Mouse (Mus musculus) G1E (cell line): ENCODE results near the gene Plcb4. TPM values are rescaled to one million over a fixed set of nuclear protein-coding genes. Genes with fewer than 3 reads are reported as not detected.

Experiments
- ATAC-seq: 2 replicates; pipeline ENCODE4 v1.8.0; 2016; ENCODE audit warnings: mild to moderate bottlenecking; ENCODE audit not compliant: insufficient number of reproducible peaks, poor library complexity, low FRiP score, severe bottlenecking; ENCODE audit errors: extremely low read depth
- DNase-seq: peaks from one replicate; pipeline ENCODE4 v3.0.0; 2012; ENCODE audit warnings: low spot score
- H3K27me3 ChIP-seq: 2 replicates; pipeline ENCODE4 v1.6.1; 2012; ENCODE audit warnings: mild to moderate bottlenecking, low read length, inconsistent platforms; ENCODE audit not compliant: insufficient read depth
- H3K36me3 ChIP-seq: replicated peaks from 2 replicates; pipeline ENCODE3; 2012; ENCODE audit warnings: mild to moderate bottlenecking, inconsistent platforms
- H3K4me1 ChIP-seq: 2 replicates; pipeline ENCODE4 v1.6.1; 2012; ENCODE audit warnings: low read depth, low read length, inconsistent platforms, mixed read lengths; ENCODE audit not compliant: insufficient read depth
- H3K4me3 ChIP-seq: 2 replicates; pipeline ENCODE4 v1.5.1; 2012; ENCODE audit warnings: low read depth, mild to moderate bottlenecking, inconsistent platforms, low read length, moderate library complexity, mixed read lengths
- H3K9me3 ChIP-seq: replicated peaks from 2 replicates; pipeline ENCODE4 v1.6.1; 2012; ENCODE audit warnings: inconsistent platforms
- CTCF ChIP-seq: IDR thresholded peaks from 2 replicates; pipeline ENCODE4 v1.5.1; 2012; ENCODE audit warnings: low read depth, low read length, inconsistent platforms, mixed read lengths
- GATA1 ChIP-seq: IDR thresholded peaks from 2 replicates; pipeline ENCODE4 v1.6.1; 2012; ENCODE audit warnings: borderline replicate concordance, low read length, inconsistent platforms, mixed read lengths
- GATA2 ChIP-seq: IDR thresholded peaks from 2 replicates; pipeline ENCODE4 v1.6.1; 2012; ENCODE audit warnings: low read depth, low read length, inconsistent platforms, borderline replicate concordance
- POLR2AphosphoS5 ChIP-seq: IDR thresholded peaks from 2 replicates; pipeline ENCODE4 v1.6.1; 2012; ENCODE audit warnings: low read depth, low read length, inconsistent platforms; ENCODE audit not compliant: insufficient replicate concordance
- TAL1 ChIP-seq: conservative IDR thresholded peaks from 2 replicates; pipeline ENCODE4 v1.6.1; 2012; ENCODE audit warnings: low read depth, low read length, inconsistent platforms, mixed read lengths
- polyA plus RNA-seq: library from polyadenylated mRNA; stranded (reverse); fragments of >175 nt; gene quantifications from 2 replicates; pipeline ENCODE4 v1.2.3, GENCODE M21; 2012
- total RNA-seq, 2 experiments: library from RNA; stranded (forward) in 1 of 2; stranded (reverse) in 1 of 2; fragments of 200-1000 nt in 1 of 2; fragments of >200 nt in 1 of 2; fragmentation: Nextera tagmentation in 1 of 2; gene quantifications; 2 replicates each; pipeline ENCODE4 v1.2.3; 2014 to 2017

Plcb4 gene
- total and polyA plus RNA-seq, 3 experiments = 0.27 TPM; not detected in 2

DNA sequence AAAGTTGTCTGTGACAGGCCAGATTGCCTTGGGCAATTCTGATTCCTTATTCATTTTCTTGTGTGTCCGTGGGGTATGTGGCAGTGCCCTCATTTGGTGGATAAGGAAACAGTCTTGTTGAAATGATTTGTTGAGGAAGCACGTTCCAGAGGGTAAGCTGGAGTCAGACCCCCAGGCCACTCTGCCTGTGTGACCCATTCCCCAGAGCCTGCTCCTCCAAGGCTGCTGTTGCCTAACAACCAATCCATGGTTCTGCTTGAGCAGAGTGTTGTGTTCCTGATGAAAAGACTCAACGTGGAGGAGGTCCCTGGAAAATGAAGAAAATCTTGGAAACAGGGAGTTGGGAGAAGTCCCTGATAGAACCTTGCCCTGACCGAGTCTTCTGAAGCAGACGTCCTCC lies 18.8 kb downstream of the Plcb4 start:
- Histone ChIP-seq H3K4me1 (no peaks in the 10 kb centered on the region), H3K9me3 (peaks cover 48% of the 10 kb centered on the region), H3K4me3 (no peak overlapping the region), H3K36me3 (no peaks in the 10 kb centered on the region), H3K27me3 (no peaks in the 10 kb centered on the region)
- TF ChIP-seq POLR2AphosphoS5 (no peak), GATA2 (no peak), TAL1 (no peak), GATA1 (no peak), CTCF (no peak)
- DNase-seq (no peak), ATAC-seq (no peak)

DNA sequence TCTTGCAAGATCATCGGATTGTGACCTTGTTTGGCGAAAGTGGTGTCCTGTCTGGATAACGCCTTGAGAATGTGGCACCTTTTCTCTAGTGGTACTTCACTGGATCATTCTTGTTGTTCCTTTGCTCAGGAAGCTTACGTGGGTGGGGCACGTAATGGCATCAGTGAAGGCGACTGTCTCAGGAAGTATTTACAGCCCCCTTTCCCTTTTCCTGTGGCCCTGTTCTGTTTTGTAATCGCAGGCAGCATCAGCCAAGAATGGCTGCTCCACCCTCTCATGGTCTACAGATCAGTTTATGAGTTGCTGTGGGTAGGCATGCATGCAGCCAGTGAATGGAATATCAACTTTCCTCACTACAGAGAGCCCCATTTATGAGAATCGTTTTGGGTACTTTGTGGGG lies 21.2 kb downstream of the Plcb4 start:
- no peaks in the 10 kb centered on the region for H3K27me3 ChIP-seq
- TF ChIP-seq TAL1 = no peak
- TF ChIP-seq POLR2AphosphoS5 = no peak
- TF ChIP-seq GATA2 = no peak
- TF ChIP-seq GATA1 = no peak
- no peak for TF ChIP-seq CTCF
- no peaks in the 10 kb centered on the region for H3K4me1 ChIP-seq
- no peaks in the 10 kb centered on the region for H3K36me3 ChIP-seq
- DNase-seq (no peak), ATAC-seq (no peak)
- no peak overlapping the region for H3K4me3 ChIP-seq
- H3K9me3 ChIP-seq = peaks cover 48% of the 10 kb centered on the region

DNA sequence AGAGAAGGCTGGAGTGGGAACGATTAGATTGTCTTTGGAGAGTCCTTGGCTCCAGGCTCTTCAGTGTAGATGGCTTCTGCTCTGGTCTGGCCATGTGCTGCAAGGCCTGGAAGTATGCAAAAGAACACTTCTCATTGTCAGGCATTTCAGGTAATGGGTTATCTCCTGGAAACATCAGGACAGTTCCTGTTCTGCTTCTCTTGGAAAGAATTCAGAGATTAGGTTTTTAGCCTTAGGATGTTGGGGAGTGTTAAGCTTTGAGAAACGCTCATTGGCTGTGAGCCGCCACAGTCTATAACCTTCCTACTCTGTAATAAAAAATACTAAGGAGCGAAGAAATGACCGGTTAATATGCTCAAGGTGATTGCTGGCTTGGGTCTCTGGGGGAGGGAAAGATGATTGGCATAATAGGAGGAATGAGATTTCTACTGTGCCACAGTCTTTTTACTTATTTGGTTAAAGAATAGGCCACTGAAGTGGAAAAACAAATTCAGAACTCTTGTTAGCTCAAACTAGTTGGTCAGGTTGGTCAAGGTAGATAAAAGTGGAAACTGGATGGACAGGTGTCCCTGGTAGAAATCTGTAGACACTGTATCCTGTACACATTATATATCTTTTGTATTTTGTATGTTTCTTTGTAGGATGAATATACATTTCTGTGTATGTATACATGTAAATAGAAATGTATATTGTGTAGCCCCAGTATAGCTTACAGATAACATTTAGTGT lies 21.8 kb downstream of the Plcb4 start:
- H3K27me3 ChIP-seq = no peaks in the 10 kb centered on the region
- ATAC-seq (no peak), DNase-seq (no peak)
- H3K36me3 ChIP-seq = no peaks in the 10 kb centered on the region
- H3K4me1 ChIP-seq = no peaks in the 10 kb centered on the region
- peaks cover 45% of the 10 kb centered on the region for H3K9me3 ChIP-seq
- TF ChIP-seq CTCF = no peak
- no peak for TF ChIP-seq GATA2
- no peak for TF ChIP-seq TAL1
- TF ChIP-seq GATA1 = no peak
- no peak for TF ChIP-seq POLR2AphosphoS5
- H3K4me3 ChIP-seq = no peak overlapping the region

GRCm38 (mm10) chr2:135683684-135684440 lies 25.1 kb downstream of the Plcb4 start:
- H3K9me3 ChIP-seq = peaks cover 44% of the 10 kb centered on the region
- H3K4me1 ChIP-seq = no peaks in the 10 kb centered on the region
- H3K27me3 ChIP-seq = no peaks in the 10 kb centered on the region

GRCm38 (mm10) chr2:135686692-135687091 lies 27.9 kb downstream of the Plcb4 start:
- TF ChIP-seq CTCF (no peak), TAL1 (no peak), POLR2AphosphoS5 (no peak), GATA1 (no peak), GATA2 (no peak)
- Histone ChIP-seq H3K9me3 (peaks cover 34% of the 10 kb centered on the region), H3K27me3 (no peaks in the 10 kb centered on the region), H3K36me3 (no peaks in the 10 kb centered on the region), H3K4me1 (no peaks in the 10 kb centered on the region), H3K4me3 (no peak overlapping the region)
- no peak for DNase-seq
- no peak for ATAC-seq

More at GRCm38 (mm10) chr2:135683684-135684440, 25.1 kb downstream of the Plcb4 start:
- H3K4me3 ChIP-seq = no peak overlapping the region
- no peaks in the 10 kb centered on the region for H3K36me3 ChIP-seq
- TF ChIP-seq TAL1 (no peak), POLR2AphosphoS5 (no peak), GATA2 (no peak), CTCF (no peak), GATA1 (no peak)
- ATAC-seq (no peak), DNase-seq (no peak)

- H3K4me1 ChIP-seq = no peaks in the 10 kb centered on the region
- H3K4me3 ChIP-seq = no peak overlapping the region
- ATAC-seq (no peak), DNase-seq (no peak)
- H3K36me3 ChIP-seq = no peaks in the 10 kb centered on the region
- H3K9me3 ChIP-seq = peaks cover 42% of the 10 kb centered on the region
- H3K27me3 ChIP-seq = no peaks in the 10 kb centered on the region
- TF ChIP-seq GATA2 (no peak), TAL1 (no peak), GATA1 (no peak), CTCF (no peak), POLR2AphosphoS5 (no peak)
These were observed 28.8 kb downstream of the Plcb4 start for GRCm38 (mm10) chr2:135687585-135687984.
